Comparison of ENCODE assay signal across 8 mouse cellular contexts in genomic region chr11:70465824-70466223, GRCm38 (mm10). TPM values are rescaled to one million over a fixed set of nuclear protein-coding genes. Genes with fewer than 3 reads are reported as not detected.
DNase-seq lines count a peak whose midpoint lies in the region; ATAC-seq and TF ChIP-seq lines count a peak whose summit lies in the region.

No protein-coding gene starts in this region.

- TF ChIP-seq CTCF in kidney, postnatal 0 days (IDR thresholded peaks at IDR 0.05; ENCODE audit: low read depth), result no peak

- peaks cover 3% of the 10 kb centered on the region; the same call in 1 of the 2 replicates for H3K9me3 ChIP-seq in heart, embryonic 12.5 days (replicated peaks)
- no peaks in the 10 kb centered on the region for H3K9me3 ChIP-seq in kidney, postnatal 0 days (replicated peaks; ENCODE audit: low read length)
- no peaks in the 10 kb centered on the region for H3K9me3 ChIP-seq in midbrain, embryonic 11.5 days (ENCODE audit: control insufficient read depth, low read length)

- ATAC-seq in cerebellum, adult (ENCODE audit: insufficient number of reproducible peaks, low FRiP score, low TSS enrichment), result no peak
- 0 out of 2 replicates have a peak, but pooled peaks have one; percentile 2 for ATAC-seq in heart, embryonic 12.5 days (ENCODE audit: insufficient number of reproducible peaks, low FRiP score)
- ATAC-seq in kidney, postnatal 0 days (replicated peaks; ENCODE audit: low FRiP score, low read depth), result no peak
- ATAC-seq in midbrain, embryonic 11.5 days (ENCODE audit: low FRiP score), result no peak

- peak overlapping the region; percentile 72 for H3K27ac ChIP-seq in heart, embryonic 12.5 days (ENCODE audit: poor library complexity, severe bottlenecking)
- no peak overlapping the region for H3K27ac ChIP-seq in kidney, postnatal 0 days
- H3K27ac ChIP-seq in midbrain, embryonic 11.5 days (ENCODE audit: low read depth, low read length), result no peak overlapping the region

- H3K36me3 ChIP-seq in heart, embryonic 12.5 days, result no peaks in the 10 kb centered on the region
- H3K36me3 ChIP-seq in kidney, postnatal 0 days (ENCODE audit: insufficient read depth, low read length), result no peaks in the 10 kb centered on the region
- H3K36me3 ChIP-seq in midbrain, embryonic 11.5 days (ENCODE audit: control insufficient read depth, insufficient read depth, low read length), result no peaks in the 10 kb centered on the region

- 7% methylated on average over 23 of the region's 23 CpGs for whole genome bisulfite sequencing in heart, embryonic 12.5 days
- 16% methylated on average over 23 of the region's 23 CpGs for WGBS in kidney, postnatal 0 days
- 17% methylated on average over 23 of the region's 23 CpGs for WGBS in midbrain, embryonic 11.5 days

- peaks cover 24% of the 10 kb centered on the region for H3K4me1 ChIP-seq in heart, embryonic 12.5 days (replicated peaks)
- peaks cover 8% of the 10 kb centered on the region; the same call in 1 of the 2 replicates for H3K4me1 ChIP-seq in kidney, postnatal 0 days (replicated peaks; ENCODE audit: insufficient read depth, low read length)
- no peaks in the 10 kb centered on the region; the same call in 1 of the 2 replicates for H3K4me1 ChIP-seq in midbrain, embryonic 11.5 days (ENCODE audit: control insufficient read depth, insufficient read depth, low read length)

- peak overlapping the region; percentile 66 for H3K9ac ChIP-seq in heart, embryonic 12.5 days
- peak overlapping the region; percentile 35; the same call in 1 of the 2 replicates for H3K9ac ChIP-seq in kidney, postnatal 0 days (ENCODE audit: low read depth, low read length)
- H3K9ac ChIP-seq in midbrain, embryonic 11.5 days (ENCODE audit: low read length), result no peak overlapping the region

- H3K4me2 ChIP-seq in heart, embryonic 12.5 days, result peak overlapping the region; percentile 72
- peak overlapping the region; percentile 55 for H3K4me2 ChIP-seq in kidney, postnatal 0 days (ENCODE audit: low read length)
- no peak overlapping the region for H3K4me2 ChIP-seq in midbrain, embryonic 11.5 days

- peaks cover 43% of the 10 kb centered on the region for H3K27me3 ChIP-seq in heart, embryonic 12.5 days (replicated peaks)
- no peaks in the 10 kb centered on the region; the same call in 1 of the 2 replicates for H3K27me3 ChIP-seq in kidney, postnatal 0 days (ENCODE audit: insufficient read depth, low read length)
- H3K27me3 ChIP-seq in midbrain, embryonic 11.5 days (ENCODE audit: control insufficient read depth, insufficient read depth, low read length), result peaks cover 18% of the 10 kb centered on the region

- DNase-seq in cerebellum, postnatal 25 days, result peak; percentile 55 to 64
- peak; percentile 30 for DNase-seq in Muller cell, postnatal 12 days (ENCODE audit: inconsistent ontology term)
- peak; percentile 56 for DNase-seq in kidney, postnatal 0 days (ENCODE audit: low spot score)
- peak; percentile 86 for DNase-seq in midbrain, embryonic 11.5 days (ENCODE audit: low spot score, missing footprints)
- no peak for DNase-seq in thymus, postnatal 4 days
- no peak for DNase-seq in yolk sac, embryonic 10.5 days (ENCODE audit: low spot score)

- H3K4me3 ChIP-seq in heart, embryonic 12.5 days, result peak overlapping the region; percentile 41
- peak overlapping the region; percentile 17; the same call in 1 of the 2 replicates for H3K4me3 ChIP-seq in kidney, postnatal 0 days (replicated peaks; ENCODE audit: low read depth, low read length)
- no peak overlapping the region for H3K4me3 ChIP-seq in midbrain, embryonic 11.5 days (ENCODE audit: low read depth, low read length)

RNA-seq across cellular contexts. Expression of gene Cxcl16, which starts 6.0 kb away (rescaled TPM):
- polyA plus RNA-seq in heart, embryonic 12.5 days (2016; fragmentation: Nextera tagmentation; extraction: Ambion mirVana), result 6.1 and 8.6 TPM in 2 replicates
- 16.7 and 17.6 TPM in 2 replicates for polyA plus RNA-seq in kidney, postnatal 0 days (2015; fragmentation: Nextera tagmentation; extraction: Ambion mirVana)
- 0.50 and 0.82 TPM in 2 replicates for polyA plus RNA-seq in midbrain, embryonic 11.5 days (2014; fragmentation: Nextera tagmentation; extraction: Ambion mirVana)

RNA-seq across cellular contexts. Expression of gene Zmynd15, which starts 6.6 kb away (rescaled TPM):
- polyA plus RNA-seq in heart, embryonic 12.5 days (2016; fragmentation: Nextera tagmentation; extraction: Ambion mirVana), result 1.9 and 2.9 TPM in 2 replicates
- 0.82 and 1.5 TPM in 2 replicates for polyA plus RNA-seq in kidney, postnatal 0 days (2015; fragmentation: Nextera tagmentation; extraction: Ambion mirVana)
- 0.18 and 0.26 TPM in 2 replicates for polyA plus RNA-seq in midbrain, embryonic 11.5 days (2014; fragmentation: Nextera tagmentation; extraction: Ambion mirVana)

RNA-seq across cellular contexts. Expression of gene Med11, which starts 14.1 kb away (rescaled TPM):
- 22.6 and 24.0 TPM in 2 replicates for polyA plus RNA-seq in heart, embryonic 12.5 days (2016; fragmentation: Nextera tagmentation; extraction: Ambion mirVana)
- polyA plus RNA-seq in kidney, postnatal 0 days (2015; fragmentation: Nextera tagmentation; extraction: Ambion mirVana), result 33.5 and 38.3 TPM in 2 replicates
- 37.7 and 42.1 TPM in 2 replicates for polyA plus RNA-seq in midbrain, embryonic 11.5 days (2014; fragmentation: Nextera tagmentation; extraction: Ambion mirVana)

RNA-seq across cellular contexts. Expression of gene Arrb2, which starts 33.4 kb away (rescaled TPM):
- polyA plus RNA-seq in heart, embryonic 12.5 days (2016; fragmentation: Nextera tagmentation; extraction: Ambion mirVana), result 13.5 TPM in 2 replicates
- 12.0 and 13.5 TPM in 2 replicates for polyA plus RNA-seq in kidney, postnatal 0 days (2015; fragmentation: Nextera tagmentation; extraction: Ambion mirVana)
- polyA plus RNA-seq in midbrain, embryonic 11.5 days (2014; fragmentation: Nextera tagmentation; extraction: Ambion mirVana), result 28.9 and 31.3 TPM in 2 replicates

RNA-seq across cellular contexts. Expression of gene Tm4sf5, which starts 39.2 kb away (rescaled TPM):
- polyA plus RNA-seq in heart, embryonic 12.5 days (2016; fragmentation: Nextera tagmentation; extraction: Ambion mirVana), result 9.7 and 11.3 TPM in 2 replicates
- 0.84 and 1.5 TPM in 2 replicates for polyA plus RNA-seq in kidney, postnatal 0 days (2015; fragmentation: Nextera tagmentation; extraction: Ambion mirVana)
- not detected in 2 replicates for polyA plus RNA-seq in midbrain, embryonic 11.5 days (2014; fragmentation: Nextera tagmentation; extraction: Ambion mirVana)

Comparison
In these comparisons a context has a peak if more than half of its experiments do, and no peak if none do; other contexts are left out.
1. DNase-seq: peak in cerebellum, postnatal 25 days (2 of 2), Muller cell, postnatal 12 days (single experiment), kidney, postnatal 0 days (single experiment) and midbrain, embryonic 11.5 days (single experiment); none in thymus, postnatal 4 days (single experiment) and yolk sac, embryonic 10.5 days (single experiment).